10 mouse cellular contexts compared by ENCODE assay signal in genomic region chr10:79806972-79807371, GRCm38 (mm10). TPM values are rescaled to one million over a fixed set of nuclear protein-coding genes. Genes with fewer than 3 reads are reported as not detected.
DNase-seq lines count a peak whose midpoint lies in the region; ATAC-seq lines count a peak whose summit lies in the region.
"Had no signal": no experiment of that assay in that cellular context is flagged by ENCODE, and none has a peak within 500 bp of the region (broad histone marks: within the 10 kb centered on the region; RNA-seq: fewer than 3 reads in every experiment).

No protein-coding gene starts in this region.

- ATAC-seq in granulocyte monocyte progenitor cell, adult 5-6 weeks (replicated peaks; ENCODE audit: poor library complexity, severe bottlenecking), result 0 out of 2 replicates have a peak, but pooled peaks have one; percentile 44
- ATAC-seq: intestine, postnatal 0 days had no signal

- intact Hi-C loops in heart, postnatal 10 days (cut with DNase I), result no loop called here

- DNase-seq in heart, adult 11 months, result peak; percentile 98
- DNase-seq in heart, postnatal 10 days, result no peak
- peak; percentile 23 for DNase-seq in A20 (ENCODE audit: low read depth, low spot score)
- DNase-seq in kidney, postnatal 4 days, result peak; percentile 56 to 62
- DNase-seq in spleen, adult 18-20 months, result no peak
- DNase-seq in layer of hippocampus, adult 8-10 months (ENCODE audit: low spot score in 2 of 2), result no peak
- no peak for DNase-seq in urinary bladder, postnatal 25 days (ENCODE audit: low spot score)
- DNase-seq: lung, postnatal 14 days had no signal

RNA-seq across cellular contexts. Expression of gene Palm, which starts 13.6 kb away (rescaled TPM):
- total RNA-seq in heart, postnatal 10 days (2021), result 100 to 1,000 TPM in 1 of 2 experiments, 10 to 100 TPM in 1; 90.8 to 103 TPM
- 80.1 and 110 TPM in 2 replicates for total RNA-seq in granulocyte monocyte progenitor cell, adult 5-6 weeks (2014; fragmentation: Nextera tagmentation)
- 35.6 and 48.6 TPM in 2 replicates for total RNA-seq in granulocyte monocyte progenitor cell, adult 5-6 weeks (2017)
- 100 to 1,000 TPM; 244 to 264 (median 260) TPM for total RNA-seq in layer of hippocampus, adult 8-10 months (2022)

RNA-seq across cellular contexts. Expression of gene Misp, which starts 13.8 kb away (rescaled TPM):
- total RNA-seq in heart, postnatal 10 days (2021), result under 1 TPM; 0.22 to 0.30 TPM
- 0.34 TPM in 1 of 2 replicates, not detected in the other for total RNA-seq in granulocyte monocyte progenitor cell, adult 5-6 weeks (2014; fragmentation: Nextera tagmentation)
- 0.82 TPM in 1 of 2 replicates, not detected in the other for total RNA-seq in granulocyte monocyte progenitor cell, adult 5-6 weeks (2017)
- 1 to 10 TPM in 2 of 4 experiments, not detected in 2; 1.6 to 1.9 TPM for total RNA-seq in layer of hippocampus, adult 8-10 months (2022)

RNA-seq across cellular contexts. Expression of gene Prss57, which starts 16.2 kb away (rescaled TPM):
- total RNA-seq in heart, postnatal 10 days (2021), result not detected
- total RNA-seq in granulocyte monocyte progenitor cell, adult 5-6 weeks (2014; fragmentation: Nextera tagmentation), result 172 and 215 TPM in 2 replicates
- total RNA-seq in granulocyte monocyte progenitor cell, adult 5-6 weeks (2017), result 77.4 and 86.7 TPM in 2 replicates
- total RNA-seq in layer of hippocampus, adult 8-10 months (2022), result under 1 TPM in 3 of 4 experiments, not detected in 1; 0.43 to 0.83 (median 0.50) TPM

RNA-seq across cellular contexts. Expression of gene Fstl3, which starts 29.9 kb away (rescaled TPM):
- total RNA-seq in heart, postnatal 10 days (2021), result 1 to 10 TPM; 5.8 to 7.4 TPM
- 4.6 TPM in 1 of 2 replicates, not detected in the other for total RNA-seq in granulocyte monocyte progenitor cell, adult 5-6 weeks (2014; fragmentation: Nextera tagmentation)
- total RNA-seq in granulocyte monocyte progenitor cell, adult 5-6 weeks (2017), result 0.62 and 1.4 TPM in 2 replicates
- total RNA-seq in layer of hippocampus, adult 8-10 months (2022), result 1 to 10 TPM; 2.2 to 2.9 (median 2.4) TPM

RNA-seq across cellular contexts. Expression of gene Rnf126, which starts 40.2 kb away (rescaled TPM):
- 10 to 100 TPM; 31.8 to 34.4 TPM for total RNA-seq in heart, postnatal 10 days (2021)
- total RNA-seq in granulocyte monocyte progenitor cell, adult 5-6 weeks (2014; fragmentation: Nextera tagmentation), result 32.1 and 64.5 TPM in 2 replicates
- 17.3 and 28.2 TPM in 2 replicates for total RNA-seq in granulocyte monocyte progenitor cell, adult 5-6 weeks (2017)
- total RNA-seq in layer of hippocampus, adult 8-10 months (2022), result 10 to 100 TPM; 72.4 to 82.9 (median 75.8) TPM

Comparison
In these comparisons a context has a peak if more than half of its experiments do, and no peak if none do; other contexts are left out.
1. DNase-seq: peak in heart, adult 11 months (single experiment), A20 (single experiment) and kidney, postnatal 4 days (2 of 2); none in heart, postnatal 10 days (0 of 2), spleen, adult 18-20 months (0 of 2), layer of hippocampus, adult 8-10 months (0 of 2) and urinary bladder, postnatal 25 days (single experiment).
2. RNA of gene Prss57, which starts 16.2 kb away (total RNA-seq): 77.4 to 215 TPM in granulocyte monocyte progenitor cell, adult 5-6 weeks; 0.43 to 0.83 TPM in layer of hippocampus, adult 8-10 months and not detected in heart, postnatal 10 days; every median in the first group is over 10 times any median in the second.